Mouse (Mus musculus): ENCODE results near the gene Camk1d.

DNA sequence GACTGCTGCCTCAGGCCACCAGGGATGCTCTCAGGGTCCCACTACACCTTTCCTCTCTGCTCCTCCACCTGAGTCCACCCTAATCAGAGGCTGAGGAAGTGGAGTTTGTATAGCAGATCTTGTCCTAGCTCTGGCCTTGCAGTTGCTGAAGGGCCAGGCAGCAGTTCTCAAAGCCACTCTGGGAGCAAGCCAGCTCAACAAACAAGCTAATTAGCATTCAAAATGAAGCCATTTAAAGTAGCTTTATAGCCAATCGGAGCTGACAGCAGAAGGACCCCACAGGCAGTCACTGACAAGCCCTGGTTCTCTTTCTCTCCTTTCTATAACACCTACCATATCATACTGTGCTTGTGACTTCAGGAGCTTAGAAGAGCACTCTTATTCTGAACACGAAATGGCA is 21.6 kb upstream of the Camk1d start:
- TF ChIP-seq CTCF (IDR thresholded peaks at IDR 0.05; ENCODE audit: borderline replicate concordance, control insufficient read depth, extremely low read depth, insufficient read depth, low read length, poor library complexity): no peak
- TF ChIP-seq POLR2A (IDR thresholded peaks at IDR 0.05; ENCODE audit: control insufficient read depth, extremely low read depth, insufficient read depth, low read length, poor library complexity): no peak
